Mouse (Mus musculus) embryonic fibroblast, embryonic 13.5 days (primary cell): ENCODE results near the gene Nhlrc2.

Experiments used
- CTCF ChIP-seq: IDR thresholded peaks from 2 replicates; pipeline ENCODE4 v1.5.1; 2011; ENCODE audit warnings: mild to moderate bottlenecking, control low read depth, low read length, moderate library complexity, borderline replicate concordance; ENCODE audit not compliant: insufficient read depth
- POLR2A ChIP-seq: IDR thresholded peaks from 2 replicates; pipeline ENCODE4 v1.6.1; 2011; ENCODE audit warnings: low read depth, mild to moderate bottlenecking, control low read depth, low read length, moderate library complexity

DNA sequence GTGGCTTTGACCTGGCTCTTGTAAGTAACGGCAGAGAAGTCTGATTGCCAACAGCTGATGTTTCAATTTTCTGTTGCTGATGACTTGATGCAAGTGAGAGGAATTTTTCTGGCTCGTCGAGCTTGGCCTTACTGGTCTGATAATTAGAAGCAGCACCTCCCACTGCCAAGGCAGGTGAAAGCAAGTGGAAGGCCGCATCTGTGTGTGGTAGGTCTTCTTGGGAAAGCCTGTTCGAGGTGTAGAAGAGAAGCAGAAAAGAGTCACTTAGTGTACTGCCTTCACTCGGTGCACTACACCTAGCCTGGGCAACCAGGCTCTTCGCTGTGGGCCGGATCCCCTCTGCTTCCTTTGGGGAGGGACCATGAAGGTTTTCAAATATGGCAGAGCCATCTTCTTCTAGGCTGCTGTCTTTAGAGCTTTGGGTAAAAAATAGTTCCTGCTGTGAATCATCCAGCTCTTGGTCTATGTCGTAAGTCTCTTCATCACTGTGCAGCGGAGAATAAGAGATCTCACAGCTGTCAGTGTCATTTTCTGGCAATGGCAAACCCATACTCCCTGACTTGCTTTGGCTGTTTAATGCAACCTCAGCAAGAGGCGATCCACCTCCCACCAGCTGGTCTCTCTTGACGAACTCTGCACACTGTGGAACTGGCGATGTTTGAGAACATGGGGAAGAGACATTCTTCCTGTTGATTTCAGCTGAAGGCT lies 3.2 kb upstream of the Nhlrc2 start:
- no peak for TF ChIP-seq CTCF
- no peak for TF ChIP-seq POLR2A
